Mouse (Mus musculus) neutrophil, adult 5-6 weeks (primary cell): ENCODE measurements around the gene Zswim8. TPM values are rescaled to one million over a fixed set of nuclear protein-coding genes. Genes with fewer than 3 reads are reported as not detected.
"Not testable (repeated sequence)": the region's sequence is repeated elsewhere in the genome, so short reads cannot be mapped to it uniquely, and the experiment has no call there.

ENCODE experiments used
- ATAC-seq: fragments of 151-379, 151-347 bp; 2 replicates; pipeline ENCODE4 v1.8.0; 2017; ENCODE audit warnings: mild to moderate bottlenecking, moderate TSS enrichment; ENCODE audit not compliant: insufficient number of reproducible peaks, poor library complexity, low FRiP score, severe bottlenecking; ENCODE audit errors: extremely low read depth
- total RNA-seq: library from RNA; stranded (forward); fragments of 200-1000 nt; gene quantifications from 2 replicates; pipeline ENCODE4 v1.2.3, GENCODE M21; 2017

The Zswim8 gene
- total RNA-seq, 1 experiment from 2014 or later = 97.9 TPM

- no peak for ATAC-seq
Measured at GRCm38 (mm10) chr14:20689009-20689408, 18.3 kb upstream of the Zswim8 start.

GRCm38 (mm10) chr14:20691772-20692171, 15.6 kb upstream of the Zswim8 start:
- ATAC-seq = no peak

GRCm38 (mm10) chr14:20693589-20694101, 13.7 kb upstream of the Zswim8 start:
- ATAC-seq = no peak

DNA sequence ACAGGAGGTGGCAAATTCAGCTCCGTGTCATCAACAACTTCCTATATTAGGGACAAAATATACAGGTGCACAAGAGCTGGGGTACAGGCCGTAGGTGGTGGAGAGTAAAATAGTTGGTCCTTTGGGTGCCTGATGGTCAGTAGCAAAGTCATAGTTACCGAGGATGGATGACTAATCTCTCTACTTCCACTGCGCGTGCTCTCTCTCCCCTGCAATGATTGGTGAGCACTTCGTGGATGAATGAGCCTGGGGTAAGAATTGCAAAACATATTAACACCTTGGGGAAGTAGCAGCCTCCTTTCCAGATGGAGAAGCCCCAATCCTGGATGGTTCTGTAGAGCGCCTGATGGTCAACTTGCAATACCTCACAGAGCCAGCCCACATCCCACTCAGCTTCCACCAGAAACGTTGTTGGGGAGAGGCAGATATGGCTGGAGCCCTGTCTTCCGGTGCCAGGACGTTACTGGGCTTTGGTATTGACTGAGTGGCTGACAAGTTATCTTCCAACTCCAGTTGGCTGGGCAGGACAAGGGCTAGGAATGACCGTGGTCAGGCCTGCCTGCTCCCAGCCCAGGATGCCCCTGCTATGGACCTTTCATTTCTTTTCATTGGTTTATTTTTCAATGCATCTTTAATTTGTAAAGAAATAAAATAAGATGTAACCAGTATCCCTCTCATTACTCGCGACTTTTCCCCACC, 13.0 kb upstream of the Zswim8 start:
- ATAC-seq = no peak

GRCm38 (mm10) chr14:20694884-20695760, 12.2 kb upstream of the Zswim8 start, which contains the start of gene Fut11:
Gene Fut11, plus strand, starts transcription at chr14:20694968.
- ATAC-seq = peak; percentile 55

- ATAC-seq = no peak
Measured at GRCm38 (mm10) chr14:20695761-20696520, 11.4 kb upstream of the Zswim8 start.

DNA sequence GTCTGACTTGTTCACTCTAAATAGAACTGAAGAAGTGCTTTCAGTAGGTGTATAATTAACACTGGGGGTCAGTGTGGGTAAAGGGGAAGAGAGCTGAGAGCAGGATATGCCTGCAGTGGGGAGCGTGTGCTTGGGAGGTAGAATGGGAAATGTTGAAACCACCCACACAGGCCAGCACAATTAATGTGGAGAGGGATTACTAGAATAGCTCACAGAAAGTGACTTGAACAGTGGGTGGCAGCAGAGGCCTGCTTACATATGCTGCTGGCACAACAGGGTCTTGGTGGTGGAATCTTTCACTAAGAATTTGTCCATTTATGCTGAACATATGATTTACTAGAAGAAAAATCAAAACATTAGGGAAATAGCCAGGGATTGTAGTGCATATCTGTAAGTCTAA, 10.4 kb upstream of the Zswim8 start:
- no peak for ATAC-seq

DNA sequence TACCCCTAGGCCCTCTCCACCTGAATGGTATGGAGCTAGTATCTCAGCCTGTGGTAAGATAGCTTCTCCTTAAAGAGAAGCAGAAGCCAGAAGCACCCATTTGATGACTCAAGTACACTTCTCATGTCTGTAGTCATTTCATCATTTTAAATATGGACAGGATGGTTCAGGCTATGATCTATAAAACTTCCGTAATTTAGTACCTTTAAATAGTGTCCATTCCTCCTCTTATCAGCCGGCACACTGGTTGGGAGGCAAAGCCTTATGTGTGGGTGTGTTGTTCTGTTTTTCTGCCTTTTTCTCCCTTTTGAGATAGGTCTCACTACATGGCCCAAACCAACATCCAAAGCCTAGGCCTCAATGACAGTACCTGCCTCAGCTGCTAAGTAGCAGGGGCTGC, 8.8 kb upstream of the Zswim8 start:
- ATAC-seq = no peak

GRCm38 (mm10) chr14:20700362-20700761, 7.0 kb upstream of the Zswim8 start:
- no peak for ATAC-seq

- ATAC-seq = no peak
Measured at GRCm38 (mm10) chr14:20701554-20701953, 5.8 kb upstream of the Zswim8 start.

DNA sequence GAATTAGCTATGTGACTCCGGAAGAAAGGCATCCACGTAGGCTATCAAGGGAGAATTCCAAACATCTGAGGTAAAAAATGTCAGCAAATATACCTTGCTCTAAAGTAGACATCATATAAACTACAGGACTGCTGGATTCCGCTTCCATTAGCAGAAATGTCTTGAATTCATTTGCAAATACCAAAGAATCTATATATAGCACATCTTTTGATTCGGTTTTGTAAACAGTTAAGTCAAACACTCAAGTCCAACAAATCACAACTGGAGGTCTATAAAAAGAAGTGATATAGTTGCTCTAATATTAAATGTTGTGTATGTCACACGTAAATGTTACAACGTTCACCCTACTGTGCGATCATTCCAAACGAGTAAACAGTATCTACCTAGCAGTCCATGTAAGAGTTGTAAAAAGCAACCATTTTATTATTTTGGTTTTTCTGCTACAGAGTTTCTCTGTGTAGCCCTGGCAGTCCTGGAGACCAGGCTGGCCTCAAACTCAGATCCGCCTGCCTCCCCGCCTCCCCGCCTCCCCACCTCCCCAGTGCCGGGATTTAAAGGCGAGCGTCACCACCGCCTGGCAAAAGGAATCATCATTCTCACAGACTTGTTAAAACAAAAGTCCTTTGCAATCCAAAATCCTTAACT, 5.1 kb upstream of the Zswim8 start:
- no peak for ATAC-seq

DNA sequence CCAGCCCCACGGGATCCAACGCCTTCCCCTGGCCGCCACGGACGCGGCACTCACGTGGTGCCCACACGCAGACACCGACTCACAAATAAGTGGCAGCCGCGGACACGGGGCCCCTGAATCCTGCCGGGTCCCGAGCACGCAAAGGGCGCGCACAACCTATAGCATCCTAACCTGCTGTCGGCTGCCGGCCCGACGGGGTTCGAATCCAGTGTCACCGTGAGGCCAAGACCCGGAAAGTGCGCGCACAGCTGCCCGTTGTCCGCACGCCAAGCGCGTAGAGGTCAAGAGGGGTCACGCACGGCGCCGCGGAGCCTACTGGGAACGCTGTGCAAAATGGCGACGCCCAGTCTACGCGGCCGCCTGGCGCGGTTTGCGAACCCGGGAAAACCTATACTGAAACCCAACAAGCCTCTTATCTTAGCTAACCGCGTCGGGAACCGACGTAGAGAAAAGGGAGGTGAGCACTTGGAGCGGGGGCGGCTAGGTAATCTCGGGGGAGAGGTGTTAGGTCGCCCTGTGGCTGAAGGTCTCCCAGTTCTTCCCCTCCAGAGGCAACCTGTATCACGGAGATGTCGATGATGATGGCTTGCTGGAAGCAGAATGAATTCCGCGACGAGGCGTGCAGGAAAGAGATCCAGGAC, 4.5 kb upstream of the Zswim8 start, which contains the start of gene Chchd1:
Gene Chchd1 (plus strand): TSS at position 266 of the 641 bp plus-strand sequence.
- peak; percentile 74 for ATAC-seq

DNA sequence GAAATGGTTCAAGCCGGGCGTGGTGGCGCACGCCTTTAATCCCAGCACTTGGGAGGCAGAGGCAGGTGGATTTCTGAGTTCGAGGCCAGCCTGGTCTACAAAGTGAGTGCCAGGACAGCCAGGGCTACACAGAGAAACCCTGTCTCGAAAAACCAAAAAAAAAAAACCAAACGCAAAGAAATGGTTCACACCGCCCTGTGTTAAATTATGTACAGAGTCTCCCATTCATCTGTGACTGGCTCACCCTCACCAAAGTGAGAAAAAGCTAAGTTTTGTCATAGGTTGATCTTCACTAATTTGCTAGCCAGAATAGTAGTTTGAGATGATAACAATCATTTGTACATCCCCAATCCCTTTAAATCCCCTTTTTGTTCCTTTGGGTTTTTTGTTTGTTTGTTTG, 3.9 kb upstream of the Zswim8 start:
- not testable (repeated sequence) for ATAC-seq

DNA sequence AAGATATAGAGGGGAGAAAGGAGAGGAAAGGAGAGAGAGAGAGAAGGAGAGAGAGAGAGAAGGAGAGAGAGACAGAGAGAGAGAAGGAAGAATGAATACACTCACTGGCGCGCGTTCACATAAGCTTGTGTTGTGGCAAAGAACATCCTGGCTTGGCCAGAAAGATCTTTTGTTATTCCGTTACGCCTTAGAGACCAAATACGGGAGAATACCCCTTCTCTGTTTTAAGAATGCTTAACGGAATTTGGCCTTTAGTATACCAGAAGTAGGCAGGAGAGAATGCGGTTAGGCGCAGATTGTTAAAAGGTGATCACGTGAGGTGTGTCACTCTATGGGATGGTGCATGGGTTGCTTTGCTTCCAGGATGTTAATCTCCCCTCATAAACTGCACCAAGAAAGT, 887 bp downstream of the Zswim8 start:
- ATAC-seq = no peak

DNA sequence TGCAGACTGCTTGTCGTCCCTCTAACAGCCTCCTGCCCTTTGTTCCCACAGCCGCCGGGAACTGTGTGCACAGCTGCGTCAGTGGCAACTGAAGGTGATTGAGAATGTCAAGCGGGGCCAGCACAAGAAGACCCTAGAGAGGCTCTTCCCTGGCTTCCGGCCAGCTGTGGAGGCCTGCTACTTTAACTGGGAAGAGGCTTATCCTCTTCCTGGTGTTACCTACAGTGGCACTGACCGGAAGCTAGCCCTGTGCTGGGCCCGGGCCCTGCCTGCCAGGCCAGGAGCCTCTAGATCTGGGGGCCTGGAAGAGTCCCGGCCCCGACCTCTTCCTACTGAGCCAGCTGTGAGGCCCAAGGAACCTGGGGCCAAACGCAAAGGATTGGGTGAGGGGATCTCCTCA, 6.5 kb downstream of the Zswim8 start:
- no peak for ATAC-seq

- ATAC-seq = no peak
Measured at GRCm38 (mm10) chr14:20718443-20718842, 11.1 kb downstream of the Zswim8 start.

GRCm38 (mm10) chr14:20719767-20720166, 12.4 kb downstream of the Zswim8 start:
- no peak for ATAC-seq

DNA sequence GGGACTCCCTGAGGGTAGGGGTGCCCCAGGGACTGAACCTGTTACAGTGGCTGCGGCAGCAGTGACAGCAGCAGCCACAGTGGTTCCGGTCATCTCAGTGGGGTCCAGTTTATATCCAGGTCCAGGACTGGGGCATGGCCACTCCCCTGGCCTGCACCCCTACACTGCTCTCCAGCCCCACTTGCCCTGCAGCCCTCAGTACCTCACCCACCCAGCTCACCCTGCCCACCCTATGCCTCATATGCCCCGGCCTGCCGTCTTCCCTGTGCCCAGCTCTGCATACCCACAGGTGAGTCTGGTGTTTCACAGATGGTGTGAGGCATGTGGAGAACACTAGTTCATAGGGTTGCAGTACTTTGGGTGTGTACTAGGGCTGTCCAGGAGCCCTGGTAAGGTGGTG, 14.0 kb downstream of the Zswim8 start:
- ATAC-seq = no peak
